Mouse (Mus musculus) midbrain, postnatal 0 days (tissue): ENCODE results near the gene Trap1a. TPM values are rescaled to one million over a fixed set of nuclear protein-coding genes. Genes with fewer than 3 reads are reported as not detected.
"Not testable (repeated sequence)": the region's sequence is repeated elsewhere in the genome, so short reads cannot be mapped to it uniquely, and the experiment has no call there.

Source experiments
- ATAC-seq: fragments of 200-750 bp; cut with Nextera tagmentation; 2 replicates; pipeline ENCODE4 v1.8.0; 2017; ENCODE audit warnings: moderate number of reproducible peaks, mild to moderate bottlenecking, moderate TSS enrichment, moderate library complexity; ENCODE audit not compliant: low FRiP score
- DNase-seq: peaks from one replicate; pipeline ENCODE4 v3.0.0-alpha.2; 2015; ENCODE audit warnings: low spot score
- H3K27ac ChIP-seq: fragments of 300-500 bp; sonication (generic); 2 replicates; pipeline ENCODE4 v1.5.1; 2014; ENCODE audit warnings: low read depth, mild to moderate bottlenecking, low read length, mixed read lengths
- H3K27me3 ChIP-seq: fragments of 300-500 bp; sonication (generic); 2 replicates; pipeline ENCODE4 v1.6.1; 2014; ENCODE audit warnings: low read length, control low read depth, mixed read lengths; ENCODE audit not compliant: insufficient read depth
- H3K36me3 ChIP-seq: fragments of 300-500 bp; sonication (generic); 2 replicates; pipeline ENCODE4 v1.6.1; 2014; ENCODE audit warnings: low read length, control low read depth, mixed read lengths; ENCODE audit not compliant: insufficient read depth
- H3K4me1 ChIP-seq: fragments of 300-500 bp; sonication (generic); 2 replicates; pipeline ENCODE4 v1.6.1; 2014; ENCODE audit warnings: mild to moderate bottlenecking, control low read depth, antibody characterized with exemption, low read length, mixed read lengths; ENCODE audit not compliant: insufficient read depth
- H3K4me2 ChIP-seq: fragments of 300-500 bp; sonication (generic); 2 replicates; pipeline ENCODE4 v1.6.1; 2014; ENCODE audit warnings: low read depth, mild to moderate bottlenecking, low read length, mixed read lengths; ENCODE audit not compliant: poor library complexity, severe bottlenecking
- H3K4me3 ChIP-seq: fragments of 300-500 bp; sonication (generic); 2 replicates; pipeline ENCODE4 v1.5.1; 2014; ENCODE audit warnings: low read depth, mild to moderate bottlenecking, low read length, moderate library complexity
- H3K9ac ChIP-seq: fragments of 300-500 bp; sonication (generic); replicated peaks from 2 replicates; pipeline ENCODE4 v1.6.1; 2014; ENCODE audit warnings: mild to moderate bottlenecking, low read length, moderate library complexity, mixed read lengths; ENCODE audit not compliant: poor library complexity, severe bottlenecking
- H3K9me3 ChIP-seq: fragments of 300-500 bp; sonication (generic); 2 replicates; pipeline ENCODE4 v1.6.1; 2016; ENCODE audit warnings: low read length, control low read depth
- CTCF ChIP-seq: IDR thresholded peaks from 2 replicates; pipeline ENCODE4 v1.5.1; 2016; ENCODE audit warnings: antibody characterized with exemption, mild to moderate bottlenecking
- WGBS: fragments of 180-500 bp; shearing (Covaris S2); extraction: QIAGEN DNeasy Blood & Tissue Kit; methylation state at CpG from one replicate; pipeline ENCODE4 v1.1.7; 2014; 5-methylcytosine and 5-hydroxymethylcytosine counted together
- polyA plus RNA-seq: library from polyadenylated mRNA; unstranded; fragments of >200 nt; fragmentation: Nextera tagmentation; extraction: Ambion mirVana; gene quantifications from 2 replicates; pipeline ENCODE4 v1.2.1, GENCODE M21; 2015
- total RNA-seq: library from RNA; depleted of rRNA; stranded (reverse); fragments of >200 nt; gene quantifications from 2 replicates; pipeline ENCODE4 v1.2.3, GENCODE M21; 2014; rRNA removed

Trap1a gene
- total RNA-seq (not detected in 2 replicates), polyA plus RNA-seq (not detected in 2 replicates)

- WGBS: 92% methylated on average over 24 of the region's 24 CpGs
- ATAC-seq (no peak), DNase-seq (no peak)
- H3K27ac ChIP-seq: no peak within 1 kb of the TSS
- H3K9ac ChIP-seq: no peak within 1 kb of the TSS
- TF ChIP-seq CTCF: no peak
- H3K9me3 ChIP-seq: no peaks in the 10 kb centered on the region
- H3K27me3 ChIP-seq: no peaks in the 10 kb centered on the region
- no peak within 1 kb of the TSS for H3K4me2 ChIP-seq
- H3K36me3 ChIP-seq: no peaks in the 10 kb centered on the region
- H3K4me3 ChIP-seq: no peak within 1 kb of the TSS
- no peaks in the 10 kb centered on the region for H3K4me1 ChIP-seq
Observed at GRCm38 (mm10) chrX:139333263-139333994, at the start of gene Trap1a. Gene Trap1a, plus strand, starts transcription at chrX:139333683.

DNA sequence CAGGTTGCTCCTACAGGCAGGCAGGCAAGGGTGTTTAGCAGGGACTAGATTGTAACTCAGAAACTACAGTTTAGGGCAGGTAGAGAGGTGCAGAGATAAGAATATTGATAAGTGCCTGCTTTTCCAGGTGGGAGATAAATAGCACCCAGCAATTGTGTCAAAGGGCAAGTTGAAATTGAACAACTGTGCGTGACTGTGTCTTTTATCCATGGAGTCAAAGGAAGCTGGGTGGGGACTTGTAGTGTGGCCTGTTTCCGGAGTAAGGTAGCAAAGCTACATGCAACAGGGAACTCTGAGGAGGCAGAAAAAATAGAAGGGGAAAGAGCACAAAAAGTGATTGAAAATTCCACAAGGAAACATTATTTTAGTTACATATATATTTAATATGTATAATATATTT is 40.4 kb upstream of the Trap1a start:
- 77% methylated on average over 2 of the region's 2 CpGs for WGBS
- Histone ChIP-seq H3K4me1 (no peaks in the 10 kb centered on the region), H3K4me3 (no peak overlapping the region), H3K9ac (no peak overlapping the region), H3K9me3 (no peaks in the 10 kb centered on the region), H3K27ac (no peak overlapping the region), H3K4me2 (no peak overlapping the region), H3K36me3 (no peaks in the 10 kb centered on the region), H3K27me3 (no peaks in the 10 kb centered on the region)
- ATAC-seq (no peak), DNase-seq (no peak)
- no peak for TF ChIP-seq CTCF

GRCm38 (mm10) chrX:139295325-139295724 is 38.2 kb upstream of the Trap1a start:
- Histone ChIP-seq H3K4me1 (no peaks in the 10 kb centered on the region), H3K9me3 (no peaks in the 10 kb centered on the region), H3K9ac (no peak overlapping the region), H3K27ac (no peak overlapping the region), H3K36me3 (no peaks in the 10 kb centered on the region), H3K27me3 (no peaks in the 10 kb centered on the region), H3K4me2 (no peak overlapping the region), H3K4me3 (no peak overlapping the region)
- no peak for ATAC-seq
- no peak for TF ChIP-seq CTCF
- WGBS: 67% methylated on average over 1 of the region's 1 CpGs
- DNase-seq: no peak

DNA sequence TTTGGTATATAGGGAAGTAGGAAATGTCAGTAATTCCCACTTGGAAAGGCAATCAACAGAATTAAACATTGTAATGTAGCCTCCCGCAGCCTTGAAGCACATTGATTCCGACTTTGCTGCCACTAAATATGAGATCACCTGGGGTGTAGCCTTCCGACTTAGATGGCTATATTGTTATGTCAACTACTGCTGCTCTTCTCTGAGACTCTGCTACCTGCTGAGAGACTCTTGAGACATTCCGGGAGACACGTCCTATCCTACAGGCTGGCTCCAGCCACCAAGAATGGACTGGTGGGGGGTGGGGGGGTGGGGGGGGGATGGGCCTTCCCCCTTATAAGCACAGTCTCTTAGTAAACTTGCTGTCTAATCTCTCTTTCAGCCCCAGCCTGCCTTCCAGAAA is 16.1 kb upstream of the Trap1a start:
- ATAC-seq, H3K36me3 ChIP-seq, H3K4me2 ChIP-seq, H3K9ac ChIP-seq, H3K4me1 ChIP-seq, H3K27ac ChIP-seq, H3K4me3 ChIP-seq, H3K9me3 ChIP-seq, DNase-seq, H3K27me3 ChIP-seq: not testable (repeated sequence)
- WGBS: 45% methylated on average over 5 of the region's 5 CpGs

DNA sequence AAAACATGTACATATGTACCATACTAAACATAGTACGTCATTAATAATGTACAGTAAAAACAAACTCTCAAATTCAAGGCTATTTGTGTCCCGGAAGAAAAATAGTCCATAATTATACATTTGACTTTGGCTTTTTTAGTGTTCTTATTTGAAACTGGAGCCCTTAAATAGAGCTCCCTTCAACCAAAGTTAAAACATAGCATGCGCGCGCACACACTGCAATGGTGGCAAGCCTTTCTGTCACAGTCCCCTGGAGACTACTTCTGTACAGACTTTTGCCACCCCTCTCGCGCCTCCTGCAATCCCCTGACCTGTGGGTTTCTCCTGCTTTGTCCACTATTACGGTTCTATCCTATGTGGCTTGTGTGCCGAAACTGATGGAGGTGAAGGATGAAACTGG is 900 bp upstream of the Trap1a start:
- no peaks in the 10 kb centered on the region for H3K27me3 ChIP-seq
- no peak for ATAC-seq
- WGBS: 93% methylated on average over 9 of the region's 9 CpGs

DNA sequence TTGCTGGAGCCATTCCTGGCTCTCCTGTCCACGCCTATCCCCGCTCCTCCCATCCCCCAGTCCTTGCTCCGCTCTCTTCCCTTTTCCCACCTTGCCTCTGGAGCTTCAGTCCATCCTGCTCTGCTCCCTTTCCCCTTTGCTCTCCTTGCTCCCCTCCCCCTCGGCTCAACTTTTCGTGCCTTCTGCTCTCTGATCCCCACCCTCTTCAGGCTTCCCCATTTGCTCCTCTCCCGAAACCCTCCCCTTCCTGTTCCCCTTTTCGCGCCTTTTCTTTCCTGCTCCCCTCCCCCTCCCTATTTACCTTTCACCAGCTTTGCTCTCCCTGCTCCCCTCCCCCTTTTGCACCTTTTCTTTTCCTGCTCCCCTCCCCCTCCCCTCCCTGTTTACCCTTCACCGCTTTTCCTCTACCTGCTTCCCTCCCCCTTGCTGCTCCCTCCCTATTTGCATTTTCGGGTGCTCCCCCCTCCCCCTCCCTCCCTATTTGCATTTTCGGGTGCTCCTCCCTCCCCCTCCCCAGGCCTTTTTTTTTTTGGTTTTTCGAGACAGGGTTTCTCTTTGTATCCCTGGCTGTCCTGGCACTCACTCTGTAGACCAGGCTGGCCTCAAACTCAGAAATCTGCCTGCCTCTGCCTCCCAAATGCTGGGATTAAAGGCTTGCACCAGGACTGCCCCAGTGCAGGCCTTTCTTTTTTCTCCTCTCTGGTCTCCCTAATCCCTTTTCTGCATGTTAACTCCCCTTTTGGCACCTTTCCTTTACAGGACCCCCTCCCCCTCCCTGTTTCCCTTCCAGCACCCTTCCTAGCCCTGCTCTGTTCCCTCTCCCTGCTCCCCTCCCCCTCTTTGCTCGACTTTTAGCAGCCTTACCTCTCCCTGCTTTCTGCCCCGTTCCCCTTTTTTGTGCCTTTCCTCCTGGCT is 1.3 kb downstream of the Trap1a start:
- no peaks in the 10 kb centered on the region for H3K36me3 ChIP-seq
- no peaks in the 10 kb centered on the region for H3K4me1 ChIP-seq
- no peak for ATAC-seq
- H3K27ac ChIP-seq: no peak overlapping the region
- H3K27me3 ChIP-seq: no peaks in the 10 kb centered on the region
- 82% methylated on average over 14 of the region's 14 CpGs for WGBS
- H3K4me2 ChIP-seq: no peak overlapping the region
- TF ChIP-seq CTCF: no peak
- H3K4me3 ChIP-seq: no peak overlapping the region
- no peak for DNase-seq
- H3K9ac ChIP-seq: no peak overlapping the region
- no peaks in the 10 kb centered on the region for H3K9me3 ChIP-seq

More for the DNA sequence above, 900 bp upstream of the Trap1a start:
- H3K27ac ChIP-seq: no peak overlapping the region
- H3K4me1 ChIP-seq: no peaks in the 10 kb centered on the region
- H3K4me2 ChIP-seq: no peak overlapping the region
- H3K4me3 ChIP-seq: no peak overlapping the region
- H3K9ac ChIP-seq: no peak overlapping the region
- no peak for DNase-seq
- TF ChIP-seq CTCF: no peak
- no peaks in the 10 kb centered on the region for H3K9me3 ChIP-seq
- no peaks in the 10 kb centered on the region for H3K36me3 ChIP-seq
